10 mouse cellular contexts compared by ENCODE assay signal in genomic region chr17:47468466-47468865, GRCm38 (mm10). TPM values are rescaled to one million over a fixed set of nuclear protein-coding genes. Genes with fewer than 3 reads are reported as not detected.
DNase-seq lines count a peak whose midpoint lies in the region; ATAC-seq lines count a peak whose summit lies in the region.
"Had no signal": no experiment of that assay in that cellular context is flagged by ENCODE, and none has a peak within 500 bp of the region (broad histone marks: within the 10 kb centered on the region; RNA-seq: fewer than 3 reads in every experiment).

No protein-coding gene starts in this region.

- H3K4me3 ChIP-seq in hindbrain, embryonic 10.5 days, result peak overlapping the region; percentile 44
- no peak overlapping the region; the same call in 1 of the 2 replicates for H3K4me3 ChIP-seq in midbrain, embryonic 13.5 days (replicated peaks)

- peak overlapping the region; percentile 33 for H3K4me2 ChIP-seq in midbrain, embryonic 13.5 days (replicated peaks)

- no peaks in the 10 kb centered on the region for H3K9me3 ChIP-seq in hindbrain, embryonic 10.5 days
- no peaks in the 10 kb centered on the region for H3K9me3 ChIP-seq in midbrain, embryonic 13.5 days

- WGBS in hindbrain, embryonic 10.5 days, result 6% methylated on average over 34 of the region's 34 CpGs
- 8% methylated on average over 34 of the region's 34 CpGs for WGBS in midbrain, embryonic 13.5 days

- H3K27ac ChIP-seq in hindbrain, embryonic 10.5 days, result no peak overlapping the region
- H3K27ac ChIP-seq in midbrain, embryonic 13.5 days, result no peak overlapping the region

- no peaks in the 10 kb centered on the region for H3K36me3 ChIP-seq in hindbrain, embryonic 10.5 days
- no peaks in the 10 kb centered on the region for H3K36me3 ChIP-seq in midbrain, embryonic 13.5 days

- intact Hi-C loops in heart, postnatal 10 days (cut with DNase I), result no loop called here

- DNase-seq in heart, adult 11 months, result peak; percentile 89
- no peak for DNase-seq in heart, postnatal 10 days
- peak; percentile 76 for DNase-seq in ZHBTc4 (ENCODE audit: low read depth, low spot score)
- no peak for DNase-seq in hindbrain, embryonic 10.5 days (ENCODE audit: low spot score)
- DNase-seq in right cerebral cortex, postnatal 10 days (ENCODE audit: low spot score in 2 of 2), result no peak
- no peak for DNase-seq in frontal cortex, postnatal 14 days (ENCODE audit: low spot score in 2 of 2)

- H3K9ac ChIP-seq in midbrain, embryonic 13.5 days (replicated peaks), result no peak overlapping the region

- no peak for ATAC-seq in midbrain, embryonic 13.5 days
- no peak for ATAC-seq in CD4-positive, CD25-positive, alpha-beta regulatory T cell, adult 4 months

- peaks cover 62% of the 10 kb centered on the region for H3K4me1 ChIP-seq in hindbrain, embryonic 10.5 days (replicated peaks)
- H3K4me1 ChIP-seq in midbrain, embryonic 13.5 days (replicated peaks), result peaks cover 7% of the 10 kb centered on the region; the same call in 1 of the 2 replicates

- peaks cover 92% of the 10 kb centered on the region for H3K27me3 ChIP-seq in hindbrain, embryonic 10.5 days (ENCODE audit: insufficient read depth, poor library complexity, severe bottlenecking)
- H3K27me3 ChIP-seq in midbrain, embryonic 13.5 days, result peaks cover 54% of the 10 kb centered on the region

RNA-seq across cellular contexts. Expression of gene 1700001C19Rik, which starts 31.3 kb away (rescaled TPM):
- total RNA-seq in heart, postnatal 10 days (2021), result not detected
- 0.67 TPM in 1 of 2 replicates, not detected in the other for polyA plus RNA-seq in hindbrain, embryonic 10.5 days (2016; fragmentation: Nextera tagmentation; extraction: Ambion mirVana)
- polyA plus RNA-seq in midbrain, embryonic 13.5 days (2015; fragmentation: Nextera tagmentation; extraction: Ambion mirVana), result 0.62 and 0.70 TPM in 2 replicates
- polyA plus RNA-seq in CD4-positive, CD25-positive, alpha-beta regulatory T cell, adult 4 months (2017; shearing (Covaris generic)), result not detected
- total RNA-seq: heart, adult 18-20 months; MEL had no signal

RNA-seq across cellular contexts. Expression of gene AI661453, which starts 32.1 kb away (rescaled TPM):
- 1 to 10 TPM; 1.5 to 2.0 TPM for total RNA-seq in heart, postnatal 10 days (2021)
- 0.24 and 0.54 TPM in 2 replicates for polyA plus RNA-seq in hindbrain, embryonic 10.5 days (2016; fragmentation: Nextera tagmentation; extraction: Ambion mirVana)
- polyA plus RNA-seq in midbrain, embryonic 13.5 days (2015; fragmentation: Nextera tagmentation; extraction: Ambion mirVana), result 0.26 and 0.30 TPM in 2 replicates
- polyA plus RNA-seq in CD4-positive, CD25-positive, alpha-beta regulatory T cell, adult 4 months (2017; shearing (Covaris generic)), result not detected
- total RNA-seq: MEL had no signal

RNA-seq across cellular contexts. Expression of gene Taf8, which starts 33.6 kb away (rescaled TPM):
- total RNA-seq in heart, postnatal 10 days (2021), result 10 to 100 TPM; 14.0 to 15.5 TPM
- polyA plus RNA-seq in hindbrain, embryonic 10.5 days (2016; fragmentation: Nextera tagmentation; extraction: Ambion mirVana), result 32.5 and 36.0 TPM in 2 replicates
- polyA plus RNA-seq in midbrain, embryonic 13.5 days (2015; fragmentation: Nextera tagmentation; extraction: Ambion mirVana), result 24.6 and 27.3 TPM in 2 replicates
- polyA plus RNA-seq in CD4-positive, CD25-positive, alpha-beta regulatory T cell, adult 4 months (2017; shearing (Covaris generic)), result 10 to 100 TPM; 61.1 to 95.4 TPM

RNA-seq across cellular contexts. Expression of gene Ccnd3, which starts 36.4 kb away (rescaled TPM):
- total RNA-seq in heart, postnatal 10 days (2021), result 100 to 1,000 TPM; 119 to 132 TPM
- polyA plus RNA-seq in hindbrain, embryonic 10.5 days (2016; fragmentation: Nextera tagmentation; extraction: Ambion mirVana), result 289 and 330 TPM in 2 replicates
- 60.4 and 71.4 TPM in 2 replicates for polyA plus RNA-seq in midbrain, embryonic 13.5 days (2015; fragmentation: Nextera tagmentation; extraction: Ambion mirVana)
- 100 to 1,000 TPM; 149 to 151 TPM for polyA plus RNA-seq in CD4-positive, CD25-positive, alpha-beta regulatory T cell, adult 4 months (2017; shearing (Covaris generic))

Comparison
In these comparisons a context has a peak if more than half of its experiments do, and no peak if none do; other contexts are left out.
1. DNase-seq: peak in heart, adult 11 months (single experiment) and ZHBTc4 (single experiment); none in heart, postnatal 10 days (0 of 2), hindbrain, embryonic 10.5 days (single experiment), right cerebral cortex, postnatal 10 days (0 of 2) and frontal cortex, postnatal 14 days (0 of 2).